Mouse (Mus musculus) neural tube, embryonic 11.5 days (tissue): ENCODE measurements around the gene Mllt6. TPM values are rescaled to one million over a fixed set of nuclear protein-coding genes. Genes with fewer than 3 reads are reported as not detected.
A peak's percentile ranks its signal among the peaks of the same experiment; 100 is the strongest.
"Not testable (repeated sequence)": the region's sequence is repeated elsewhere in the genome, so short reads cannot be mapped to it uniquely, and the experiment has no call there.

Experiments
- ATAC-seq: fragments of 200-750 bp; cut with Nextera tagmentation; 2 replicates; pipeline ENCODE4 v1.8.0; 2017; ENCODE audit warnings: moderate number of reproducible peaks, mild to moderate bottlenecking, moderate TSS enrichment, moderate library complexity; ENCODE audit not compliant: insufficient read depth, low FRiP score, low TSS enrichment
- DNase-seq: peaks from one replicate; pipeline ENCODE4 v3.0.0-alpha.2; 2015; ENCODE audit warnings: low spot score
- H3K27ac ChIP-seq: fragments of 300-500 bp; sonication (generic); 2 replicates; pipeline ENCODE4 v1.5.1; 2014; ENCODE audit warnings: low read depth, mild to moderate bottlenecking, low read length
- H3K27me3 ChIP-seq: fragments of 300-500 bp; sonication (generic); 2 replicates; pipeline ENCODE4 v1.6.1; 2014; ENCODE audit warnings: mild to moderate bottlenecking, low read length, mixed read lengths; ENCODE audit not compliant: control insufficient read depth, insufficient read depth
- H3K36me3 ChIP-seq: fragments of 300-500 bp; sonication (generic); 2 replicates; pipeline ENCODE4 v1.6.1; 2014; ENCODE audit warnings: mild to moderate bottlenecking, low read length, moderate library complexity, mixed read lengths; ENCODE audit not compliant: control insufficient read depth, insufficient read depth
- H3K4me1 ChIP-seq: fragments of 300-500 bp; sonication (generic); 2 replicates; pipeline ENCODE4 v1.6.1; 2014; ENCODE audit warnings: low read length, mixed read lengths; ENCODE audit not compliant: control insufficient read depth, insufficient read depth
- H3K4me2 ChIP-seq: fragments of 300-500 bp; sonication (generic); 2 replicates; pipeline ENCODE4 v1.6.1; 2014; ENCODE audit warnings: low read depth, mild to moderate bottlenecking, moderate library complexity
- H3K4me3 ChIP-seq: fragments of 300-500 bp; sonication (generic); 2 replicates; pipeline ENCODE4 v1.5.1; 2014; ENCODE audit warnings: low read depth, low read length
- H3K9ac ChIP-seq: fragments of 300-500 bp; sonication (generic); 2 replicates; pipeline ENCODE4 v1.6.1; 2014; ENCODE audit warnings: mild to moderate bottlenecking, low read length
- H3K9me3 ChIP-seq: fragments of 300-500 bp; sonication (generic); 2 replicates; pipeline ENCODE4 v1.6.1; 2016; ENCODE audit warnings: low read length; ENCODE audit not compliant: control insufficient read depth
- WGBS: fragments of 180-500 bp; shearing (Covaris S2); extraction: QIAGEN DNeasy Blood & Tissue Kit; methylation state at CpG from one replicate; pipeline ENCODE4 v1.1.7; 2014; 5-methylcytosine and 5-hydroxymethylcytosine counted together
- polyA plus RNA-seq: library from polyadenylated mRNA; unstranded; fragments of >200 nt; fragmentation: Nextera tagmentation; extraction: Ambion mirVana; gene quantifications from 2 replicates; pipeline ENCODE4 v1.2.1, GENCODE M21; 2014

The Mllt6 gene
- polyA plus RNA-seq, 1 experiment from 2014 or later: 4.5 TPM

DNA sequence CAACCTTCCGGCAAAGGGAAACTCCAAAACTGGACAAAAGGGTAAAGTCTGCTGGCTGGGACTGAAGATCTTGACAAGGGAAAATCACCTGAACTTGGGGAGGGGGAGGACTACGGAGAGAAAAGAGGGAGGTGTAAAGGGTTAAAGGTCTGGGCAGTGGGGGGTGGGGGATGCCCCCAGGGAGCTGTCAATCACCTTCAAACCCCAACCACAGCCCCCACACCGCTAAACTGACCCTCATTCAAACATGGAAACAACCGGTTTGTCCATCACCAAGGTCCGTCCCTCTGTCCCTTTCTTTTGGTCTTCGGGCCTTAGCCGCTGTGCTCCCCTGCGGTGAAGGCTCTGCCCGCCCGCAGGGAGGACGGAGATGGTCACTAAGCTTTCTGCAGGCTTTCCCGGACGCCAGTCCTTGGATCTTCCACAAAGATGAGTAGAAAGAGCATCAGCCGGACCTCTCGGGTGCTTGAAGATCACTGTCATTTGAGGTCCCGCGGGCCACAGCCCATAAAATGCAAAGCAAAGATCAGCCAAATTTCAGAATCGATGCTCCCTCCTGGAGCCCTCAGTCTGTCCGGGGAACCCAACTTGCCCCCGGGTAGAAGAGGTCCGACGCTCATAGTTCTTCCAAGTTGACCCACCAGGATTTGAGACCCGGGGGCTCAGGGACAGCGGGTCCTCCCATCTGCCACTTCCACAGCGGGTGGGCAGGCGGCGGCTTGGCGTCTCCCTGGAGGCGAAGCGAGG lies 35.5 kb upstream of the Mllt6 start:
- Histone ChIP-seq H3K36me3 (no peaks in the 10 kb centered on the region), H3K4me1 (peaks cover 25% of the 10 kb centered on the region), H3K4me2 (peak overlapping the region; percentile 87), H3K27ac (no peak overlapping the region), H3K27me3 (peaks cover 38% of the 10 kb centered on the region), H3K4me3 (peak overlapping the region; percentile 71), H3K9ac (peak overlapping the region; percentile 81; the same call in 1 of the 2 replicates), H3K9me3 (no peaks in the 10 kb centered on the region)
- under 1% methylated on average over 30 of the region's 30 CpGs for WGBS
- peak; percentile 28 for DNase-seq
- ATAC-seq: no peak

DNA sequence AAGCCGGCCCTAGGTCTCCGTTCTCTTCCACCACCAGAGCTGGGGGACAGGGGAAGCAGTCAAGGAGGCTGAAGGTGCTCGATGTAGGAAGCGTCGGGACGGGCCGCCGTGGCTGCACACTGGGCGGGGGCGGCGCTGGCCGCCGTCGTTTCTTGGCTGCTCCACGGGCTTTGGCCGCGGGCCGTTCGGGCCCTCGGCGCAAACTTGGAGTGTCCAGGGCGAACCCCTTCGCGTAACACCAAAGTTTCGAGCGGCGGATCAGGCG lies 35.0 kb upstream of the Mllt6 start:
- ATAC-seq (no peak), DNase-seq (no peak)
- H3K9ac ChIP-seq: peak overlapping the region; percentile 81
- H3K27ac ChIP-seq: no peak overlapping the region
- peaks cover 38% of the 10 kb centered on the region for H3K27me3 ChIP-seq
- H3K4me1 ChIP-seq: peaks cover 25% of the 10 kb centered on the region
- under 1% methylated on average over 28 of the region's 28 CpGs for WGBS
- H3K4me3 ChIP-seq: peak overlapping the region; percentile 71
- H3K9me3 ChIP-seq: no peaks in the 10 kb centered on the region
- H3K36me3 ChIP-seq: no peaks in the 10 kb centered on the region
- H3K4me2 ChIP-seq: peak overlapping the region; percentile 87

DNA sequence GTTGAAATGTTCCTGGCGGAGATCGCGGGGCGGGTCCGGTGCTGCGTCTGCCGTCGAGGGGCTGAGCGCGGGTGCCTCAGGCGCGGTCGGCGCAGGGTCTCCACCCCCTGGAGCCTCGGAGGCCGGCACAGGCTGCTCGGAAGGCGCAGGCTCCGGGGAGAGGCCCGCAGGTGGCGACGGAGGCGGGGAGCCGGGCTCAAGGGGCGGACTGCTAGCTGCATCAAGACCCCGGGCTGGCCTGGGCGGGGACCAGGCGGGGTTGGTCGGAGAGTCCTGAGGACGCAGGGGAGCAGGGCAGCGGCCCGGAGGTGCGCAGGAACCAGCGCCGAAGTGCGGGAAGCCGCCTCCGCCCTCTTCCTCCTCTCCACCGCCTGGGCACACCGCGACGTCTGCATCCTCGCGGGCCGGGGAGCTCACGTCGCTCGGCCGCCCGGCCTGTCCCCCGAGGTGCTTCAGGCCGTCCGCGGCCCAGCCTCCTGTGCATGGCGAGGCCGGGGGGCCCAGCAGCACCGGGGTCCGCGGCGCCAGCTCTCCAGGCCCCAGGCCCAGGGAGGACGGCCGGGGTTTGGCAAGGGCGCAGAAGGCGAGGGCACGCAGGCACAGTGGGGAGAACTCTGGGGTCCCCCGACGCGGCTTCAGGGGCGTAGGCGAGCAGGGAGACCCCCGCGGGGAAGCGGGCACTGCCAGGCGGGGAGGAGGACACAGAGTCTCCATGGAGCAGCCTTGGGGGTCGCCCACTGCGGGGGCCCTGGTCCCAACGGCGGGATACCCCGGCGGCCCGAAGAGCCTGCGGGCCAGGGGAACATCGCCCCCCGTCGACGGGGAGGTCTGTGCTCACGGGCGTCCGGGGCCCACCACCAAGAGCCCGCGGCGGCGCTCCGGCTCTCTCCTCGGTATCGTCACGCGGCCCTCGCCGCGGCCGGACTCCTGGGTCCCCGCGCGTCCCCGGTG lies 34.4 kb upstream of the Mllt6 start:
- peaks cover 38% of the 10 kb centered on the region for H3K27me3 ChIP-seq

DNA sequence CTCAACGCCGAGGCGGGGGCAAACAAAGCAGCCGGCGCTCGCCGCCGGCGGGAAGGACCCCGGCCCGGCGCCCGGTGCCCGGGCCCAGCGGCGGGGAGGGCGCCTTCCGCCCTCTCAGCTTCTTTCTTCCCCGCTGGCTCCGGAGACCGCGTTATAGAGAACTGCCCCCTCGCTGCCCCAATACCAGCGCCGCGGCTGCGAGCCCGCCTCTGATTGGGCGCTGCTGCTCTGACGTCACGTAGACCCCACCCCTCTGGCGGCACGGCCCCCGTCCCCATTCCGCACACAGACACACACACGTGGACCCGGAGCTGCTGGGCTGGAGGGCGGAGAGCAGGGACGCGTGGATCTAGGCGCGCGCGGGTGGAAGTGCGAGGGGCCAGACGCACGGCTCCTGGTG lies 33.6 kb upstream of the Mllt6 start, which contains the start of gene Epop:
Gene Epop, minus strand, starts transcription at position 127 of the 400 bp plus-strand sequence.
- no peaks in the 10 kb centered on the region for H3K9me3 ChIP-seq
- peaks cover 25% of the 10 kb centered on the region for H3K4me1 ChIP-seq
- under 1% methylated on average over 47 of the region's 47 CpGs for WGBS
- no peak within 1 kb of the TSS for H3K27ac ChIP-seq
- peak within 1 kb of the TSS; percentile 87 for H3K4me2 ChIP-seq
- ATAC-seq (peak; percentile 90), DNase-seq (peak; percentile 93)
- H3K9ac ChIP-seq: peak within 1 kb of the TSS; percentile 81
- peak within 1 kb of the TSS; percentile 71 for H3K4me3 ChIP-seq
- H3K27me3 ChIP-seq: peaks cover 38% of the 10 kb centered on the region
- no peaks in the 10 kb centered on the region for H3K36me3 ChIP-seq

More for the DNA sequence above, 34.4 kb upstream of the Mllt6 start:
- Histone ChIP-seq H3K9ac (peak overlapping the region; percentile 81), H3K4me3 (peak overlapping the region; percentile 71), H3K4me1 (peaks cover 25% of the 10 kb centered on the region), H3K27ac (no peak overlapping the region), H3K4me2 (peak overlapping the region; percentile 87), H3K9me3 (no peaks in the 10 kb centered on the region), H3K36me3 (no peaks in the 10 kb centered on the region)
- WGBS: under 1% methylated on average over 73 of the region's 106 CpGs
- peak; percentile 50 for DNase-seq
- ATAC-seq: peak; percentile 39

DNA sequence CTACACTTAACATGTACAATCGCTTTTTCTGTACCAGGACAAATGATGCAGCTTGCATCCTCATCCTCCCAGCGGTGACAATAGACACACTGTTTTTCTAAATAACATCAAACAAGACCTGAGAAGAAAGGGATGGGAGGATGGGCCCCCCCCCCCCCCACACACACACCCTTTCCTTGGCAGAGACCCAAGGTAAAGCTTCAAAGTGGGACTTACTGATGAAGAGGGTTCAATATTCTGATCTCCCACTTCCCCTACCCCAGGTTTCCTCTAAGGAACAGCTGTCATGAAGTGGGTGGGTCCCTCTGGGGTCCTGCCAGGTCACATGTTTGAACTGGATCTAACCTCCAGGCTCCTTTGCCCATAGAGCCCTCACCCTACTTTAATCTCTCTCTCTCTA lies 32.2 kb upstream of the Mllt6 start:
- peaks cover 34% of the 10 kb centered on the region for H3K27me3 ChIP-seq
- no peak for ATAC-seq
- no peak overlapping the region for H3K27ac ChIP-seq

DNA sequence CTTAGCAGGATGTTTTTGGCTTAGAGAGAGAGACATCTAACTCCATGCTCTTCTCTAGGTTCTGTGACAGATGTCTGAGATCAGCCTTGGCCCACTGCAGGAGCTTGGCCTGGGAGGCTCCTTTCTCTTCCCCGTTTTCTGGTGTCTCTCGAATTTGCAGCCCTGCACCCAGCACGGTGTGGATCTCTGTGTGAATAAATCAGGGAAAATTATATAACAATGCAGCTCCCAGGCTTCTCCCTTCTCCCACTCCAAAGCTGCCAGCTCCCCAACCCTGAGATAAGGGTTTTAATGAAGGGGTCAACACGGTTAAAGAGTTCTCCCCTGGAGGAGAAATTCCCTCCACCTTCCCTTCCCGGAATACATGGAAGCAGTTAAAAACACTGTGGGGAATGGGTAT lies 31.7 kb upstream of the Mllt6 start:
- WGBS: 14% methylated on average over 5 of the region's 5 CpGs
- no peaks in the 10 kb centered on the region for H3K36me3 ChIP-seq
- ATAC-seq (no peak), DNase-seq (no peak)
- H3K9ac ChIP-seq: no peak overlapping the region
- H3K4me1 ChIP-seq: peaks cover 23% of the 10 kb centered on the region
- H3K27me3 ChIP-seq: peaks cover 32% of the 10 kb centered on the region
- H3K9me3 ChIP-seq: no peaks in the 10 kb centered on the region
- H3K4me2 ChIP-seq: no peak overlapping the region
- no peak overlapping the region for H3K27ac ChIP-seq
- H3K4me3 ChIP-seq: no peak overlapping the region

More for the DNA sequence above, 32.2 kb upstream of the Mllt6 start:
- DNase-seq: peak; percentile 7
- H3K4me3 ChIP-seq: no peak overlapping the region
- H3K4me2 ChIP-seq: no peak overlapping the region
- H3K36me3 ChIP-seq: no peaks in the 10 kb centered on the region
- H3K4me1 ChIP-seq: peaks cover 25% of the 10 kb centered on the region
- no peak overlapping the region for H3K9ac ChIP-seq
- WGBS: 36% methylated on average over 2 of the region's 2 CpGs
- H3K9me3 ChIP-seq: no peaks in the 10 kb centered on the region

DNA sequence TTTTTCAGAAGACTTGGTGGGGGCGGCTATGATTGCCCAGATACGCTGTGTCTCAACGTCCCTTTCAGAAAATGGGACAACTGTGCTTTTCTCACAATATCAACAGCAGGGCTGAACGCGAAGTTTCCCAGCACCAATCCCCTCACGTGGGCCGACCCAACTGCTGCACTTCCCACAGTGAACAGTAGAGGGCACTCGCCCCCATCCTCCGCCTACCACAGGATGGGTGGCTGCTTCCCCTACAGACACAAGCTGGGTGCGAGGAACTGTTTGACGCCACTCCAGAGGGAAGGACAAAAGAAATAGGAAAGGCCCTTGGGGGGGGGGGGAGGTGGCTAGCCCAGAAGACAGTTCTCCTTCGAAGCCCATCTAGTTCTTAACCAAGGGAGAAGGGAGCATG lies 31.3 kb upstream of the Mllt6 start:
- Histone ChIP-seq H3K36me3 (no peaks in the 10 kb centered on the region), H3K9ac (no peak overlapping the region), H3K4me2 (no peak overlapping the region), H3K27ac (no peak overlapping the region), H3K9me3 (no peaks in the 10 kb centered on the region), H3K4me3 (no peak overlapping the region), H3K27me3 (peaks cover 32% of the 10 kb centered on the region), H3K4me1 (peaks cover 19% of the 10 kb centered on the region)
- peak; percentile 85 for DNase-seq
- WGBS: 5% methylated on average over 12 of the region's 12 CpGs
- no peak for ATAC-seq

DNA sequence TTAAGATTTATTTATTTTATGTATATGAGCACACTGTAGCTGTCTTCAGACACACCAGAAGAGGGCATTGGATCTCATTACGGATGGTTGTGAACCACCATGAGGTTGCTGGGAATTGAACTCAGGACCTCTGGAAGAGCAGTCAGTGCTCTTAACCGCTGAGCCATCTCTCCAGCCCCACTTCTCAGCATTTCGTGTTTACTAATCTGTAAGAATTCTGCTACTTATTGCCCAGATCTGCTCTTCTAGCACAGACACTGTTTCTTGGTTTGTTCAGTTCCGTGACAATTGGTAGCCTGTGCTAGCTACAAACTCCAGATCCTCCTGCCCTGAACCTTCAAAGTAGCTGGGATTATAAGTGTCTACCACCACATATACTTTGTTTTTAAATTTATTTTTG lies 30.8 kb upstream of the Mllt6 start:
- H3K9me3 ChIP-seq, H3K9ac ChIP-seq, DNase-seq, H3K4me3 ChIP-seq, H3K4me2 ChIP-seq, H3K36me3 ChIP-seq, ATAC-seq, H3K27ac ChIP-seq: not testable (repeated sequence)
- Histone ChIP-seq H3K4me1 (peaks cover 14% of the 10 kb centered on the region), H3K27me3 (peaks cover 30% of the 10 kb centered on the region)
- WGBS: 87% methylated on average over 4 of the region's 4 CpGs
